Mouse (Mus musculus): ENCODE measurements around the gene Scube1. TPM values are rescaled to one million over a fixed set of nuclear protein-coding genes. Genes with fewer than 3 reads are reported as not detected.

The Scube1 gene
- total and polyA plus RNA-seq, 3 experiments = 0.65 to 2.2 (median 1.3) TPM

- intact Hi-C loops (cut with DNase I) = loop anchor here (5.0 kb wide), 1 partner anchor 34 kb away; the partner anchor contains the start of gene Bik
- 56% methylated on average over 5 of the region's 5 CpGs for WGBS
These were observed 163.8 kb downstream of the Scube1 start for GRCm38 (mm10) chr15:83560941-83561477.

GRCm38 (mm10) chr15:83555161-83555974 is 169.5 kb downstream of the Scube1 start:
- peaks cover 4% of the 10 kb centered on the region for H3K4me1 ChIP-seq (ENCODE audit: control insufficient read depth, insufficient read depth, low read length)
- H3K4me3 ChIP-seq = peak overlapping the region; percentile 66
- WGBS = under 1% methylated on average over 74 of the region's 74 CpGs
- intact Hi-C loops (cut with DNase I) = no loop called here
- no peaks in the 10 kb centered on the region for H3K27me3 ChIP-seq (ENCODE audit: control insufficient read depth, insufficient read depth, low read length)
- DNase-seq = peak; percentile 91 to 92
- H3K36me3 ChIP-seq (ENCODE audit: control insufficient read depth, insufficient read depth, low read length) = no peaks in the 10 kb centered on the region
- peak overlapping the region; percentile 96 for H3K27ac ChIP-seq
- TF ChIP-seq CTCF (IDR thresholded peaks at IDR 0.05) (peak; percentile 10; the same call in 1 of the 2 replicates), EP300 (IDR thresholded peaks at IDR 0.05; ENCODE audit: insufficient read depth, low read depth, low read length) (peak; percentile 55; the same call in 1 of the 2 replicates), POLR2A (IDR thresholded peaks at IDR 0.05; ENCODE audit: insufficient read depth, low read depth, low read length) (peak; percentile 88)
- H3K9ac ChIP-seq (ENCODE audit: low read depth, low read length) = peak overlapping the region; percentile 97
- H3K79me2 ChIP-seq (replicated peaks; ENCODE audit: control insufficient read depth, insufficient read depth, low read length) = no peaks in the 10 kb centered on the region

More at GRCm38 (mm10) chr15:83560941-83561477, 163.8 kb downstream of the Scube1 start:
- TF ChIP-seq CTCF (IDR thresholded peaks at IDR 0.05) (no peak), POLR2A (IDR thresholded peaks at IDR 0.05; ENCODE audit: insufficient read depth, low read depth, low read length) (no peak), EP300 (IDR thresholded peaks at IDR 0.05; ENCODE audit: insufficient read depth, low read depth, low read length) (no peak)
- no peak for DNase-seq
- Histone ChIP-seq H3K27ac (no peak overlapping the region), H3K79me2 (replicated peaks; ENCODE audit: control insufficient read depth, insufficient read depth, low read length) (no peaks in the 10 kb centered on the region), H3K4me1 (ENCODE audit: control insufficient read depth, insufficient read depth, low read length) (peaks cover 8% of the 10 kb centered on the region), H3K9ac (ENCODE audit: low read depth, low read length) (no peak overlapping the region), H3K36me3 (ENCODE audit: control insufficient read depth, insufficient read depth, low read length) (no peaks in the 10 kb centered on the region), H3K4me3 (no peak overlapping the region), H3K27me3 (ENCODE audit: control insufficient read depth, insufficient read depth, low read length) (no peaks in the 10 kb centered on the region)

Other genes with a start within 250 kb of the Scube1 start
- 10 to 100 TPM; 52.1 to 62.9 TPM for gene Ttll1, start 214.1 kb downstream of the Scube1 start, total RNA-seq (2021)
- gene Ttll1, start 214.1 kb downstream of the Scube1 start, polyA plus RNA-seq (2012; rRNA removed) = 37.6 and 41.3 TPM in 2 replicates
- 10 to 100 TPM in 1 of 2 experiments, 1 to 10 TPM in 1; 8.3 to 10.9 TPM for gene Bik, start 198.2 kb downstream of the Scube1 start, total RNA-seq (2021)
- gene Bik, start 198.2 kb downstream of the Scube1 start, polyA plus RNA-seq (2012; rRNA removed) = 11.7 and 21.8 TPM in 2 replicates
- 10 to 100 TPM; 61.2 to 61.8 TPM for gene Tspo, start 161.4 kb downstream of the Scube1 start, total RNA-seq (2021)
- gene Tspo, start 161.4 kb downstream of the Scube1 start, polyA plus RNA-seq (2012; rRNA removed) = 101 and 154 TPM in 2 replicates
- gene Mcat, start 161.2 kb downstream of the Scube1 start, total RNA-seq (2021) = 10 to 100 TPM; 38.7 to 40.8 TPM
- 32.2 and 41.4 TPM in 2 replicates for gene Mcat, start 161.2 kb downstream of the Scube1 start, polyA plus RNA-seq (2012; rRNA removed)
- 1 to 10 TPM; 4.5 to 5.5 TPM for gene Ttll12, start 129.9 kb downstream of the Scube1 start, total RNA-seq (2021)
- 9.9 and 10.6 TPM in 2 replicates for gene Ttll12, start 129.9 kb downstream of the Scube1 start, polyA plus RNA-seq (2012; rRNA removed)
- gene Mpped1, start 54.4 kb upstream of the Scube1 start, total RNA-seq (2021) = not detected
- gene Mpped1, start 54.4 kb upstream of the Scube1 start, polyA plus RNA-seq (2012; rRNA removed) = not detected in 2 replicates